Mouse (Mus musculus) forebrain, embryonic 11.5 days (tissue): ENCODE measurements at regions not wholly inside any gene's neighbourhood (a gene's known extent, or its start where the extent isn't known, plus 50 kb on each side); places are given as distances from the start of the nearest gene placed in this dataset.

Experiments
- ATAC-seq: fragments of 200-750 bp; cut with Nextera tagmentation; replicated peaks from 2 replicates; pipeline ENCODE4 v1.8.0; 2017; ENCODE audit warnings: moderate TSS enrichment; ENCODE audit not compliant: low FRiP score
- DNase-seq: peaks from one replicate; pipeline ENCODE4 v3.0.0-alpha.2; 2017; ENCODE audit warnings: low spot score
- H3K27ac ChIP-seq: fragments of 300-500 bp; sonication (generic); 2 replicates; pipeline ENCODE4 v1.5.1; 2014; ENCODE audit warnings: low read depth, low read length
- H3K27me3 ChIP-seq: fragments of 300-500 bp; sonication (generic); 2 replicates; pipeline ENCODE4 v1.6.1; 2014; ENCODE audit warnings: mild to moderate bottlenecking, low read length, mixed read lengths; ENCODE audit not compliant: control insufficient read depth, insufficient read depth
- H3K36me3 ChIP-seq: fragments of 300-500 bp; sonication (generic); 2 replicates; pipeline ENCODE4 v1.6.1; 2014; ENCODE audit warnings: mild to moderate bottlenecking, low read length, moderate library complexity, mixed read lengths; ENCODE audit not compliant: control insufficient read depth, insufficient read depth
- H3K4me1 ChIP-seq: fragments of 300-500 bp; sonication (generic); replicated peaks from 2 replicates; pipeline ENCODE4 v1.6.1; 2014; ENCODE audit warnings: low read length, mixed read lengths; ENCODE audit not compliant: control insufficient read depth, insufficient read depth
- H3K4me2 ChIP-seq: fragments of 300-500 bp; sonication (generic); 2 replicates; pipeline ENCODE4 v1.6.1; 2014; ENCODE audit warnings: low read depth, mild to moderate bottlenecking, low read length, moderate library complexity, mixed read lengths; ENCODE audit not compliant: severe bottlenecking
- H3K4me3 ChIP-seq: fragments of 300-500 bp; sonication (generic); 2 replicates; pipeline ENCODE4 v1.5.1; 2014; ENCODE audit warnings: low read depth, low read length
- H3K9ac ChIP-seq: fragments of 300-500 bp; sonication (generic); 2 replicates; pipeline ENCODE4 v1.6.1; 2014; ENCODE audit warnings: low read length
- H3K9me3 ChIP-seq: fragments of 300-500 bp; sonication (generic); 2 replicates; pipeline ENCODE4 v1.6.1; 2016; ENCODE audit warnings: low read length, mixed read lengths; ENCODE audit not compliant: control insufficient read depth
- WGBS: fragments of 180-500 bp; shearing (Covaris S2); extraction: QIAGEN DNeasy Blood & Tissue Kit; methylation state at CpG from one replicate; pipeline ENCODE4 v1.1.7; 2014; 5-methylcytosine and 5-hydroxymethylcytosine counted together

- no peaks in the 10 kb centered on the region for H3K27me3 ChIP-seq
- ATAC-seq (no peak), DNase-seq (no peak)
- H3K4me2 ChIP-seq: no peak overlapping the region
- no peaks in the 10 kb centered on the region; the same call in 1 of the 2 replicates for H3K4me1 ChIP-seq
- 90% methylated on average over 5 of the region's 5 CpGs for WGBS
- H3K9me3 ChIP-seq: no peaks in the 10 kb centered on the region
- H3K4me3 ChIP-seq: no peak overlapping the region
- H3K36me3 ChIP-seq: no peaks in the 10 kb centered on the region
- no peak overlapping the region for H3K9ac ChIP-seq
- no peak overlapping the region for H3K27ac ChIP-seq
These were observed 147.9 kb downstream of the Pmp22 start for GRCm38 (mm10) chr11:63276641-63277040.

GRCm38 (mm10) chr11:63281839-63282238 lies 153.1 kb downstream of the Pmp22 start:
- ATAC-seq (no peak), DNase-seq (no peak)
- Histone ChIP-seq H3K9me3 (no peaks in the 10 kb centered on the region), H3K4me2 (no peak overlapping the region), H3K4me1 (no peaks in the 10 kb centered on the region), H3K36me3 (no peaks in the 10 kb centered on the region), H3K27ac (no peak overlapping the region), H3K4me3 (no peak overlapping the region), H3K9ac (no peak overlapping the region), H3K27me3 (no peaks in the 10 kb centered on the region)
- 91% methylated on average over 5 of the region's 5 CpGs for WGBS

GRCm38 (mm10) chr11:63282541-63282940 lies 153.8 kb downstream of the Pmp22 start:
- Histone ChIP-seq H3K4me1 (no peaks in the 10 kb centered on the region), H3K4me2 (no peak overlapping the region), H3K9ac (no peak overlapping the region), H3K36me3 (no peaks in the 10 kb centered on the region), H3K27ac (no peak overlapping the region), H3K9me3 (no peaks in the 10 kb centered on the region), H3K4me3 (no peak overlapping the region), H3K27me3 (no peaks in the 10 kb centered on the region)
- 91% methylated on average over 10 of the region's 10 CpGs for WGBS
- no peak for ATAC-seq
- DNase-seq: no peak

GRCm38 (mm10) chr11:63286026-63286425 lies 157.2 kb downstream of the Pmp22 start:
- H3K4me1 ChIP-seq: no peaks in the 10 kb centered on the region
- H3K27ac ChIP-seq: no peak overlapping the region
- no peak for ATAC-seq
- DNase-seq: no peak
- H3K9me3 ChIP-seq: no peaks in the 10 kb centered on the region
- no peak overlapping the region for H3K4me3 ChIP-seq
- no peak overlapping the region for H3K4me2 ChIP-seq
- WGBS: 81% methylated on average over 2 of the region's 2 CpGs
- H3K27me3 ChIP-seq: no peaks in the 10 kb centered on the region
- no peaks in the 10 kb centered on the region for H3K36me3 ChIP-seq
- no peak overlapping the region for H3K9ac ChIP-seq

- Histone ChIP-seq H3K9me3 (no peaks in the 10 kb centered on the region), H3K27me3 (no peaks in the 10 kb centered on the region), H3K9ac (no peak overlapping the region), H3K27ac (no peak overlapping the region), H3K4me2 (no peak overlapping the region), H3K36me3 (no peaks in the 10 kb centered on the region), H3K4me3 (no peak overlapping the region), H3K4me1 (no peaks in the 10 kb centered on the region)
- ATAC-seq (no peak), DNase-seq (no peak)
- WGBS: 52% methylated on average over 2 of the region's 2 CpGs
These were observed 159.0 kb downstream of the Pmp22 start for GRCm38 (mm10) chr11:63287766-63288165.

GRCm38 (mm10) chr11:63290618-63291017 lies 161.8 kb downstream of the Pmp22 start:
- H3K9ac ChIP-seq: no peak overlapping the region
- no peak for ATAC-seq
- H3K4me2 ChIP-seq: no peak overlapping the region
- WGBS: 94% methylated on average over 13 of the region's 13 CpGs
- no peak overlapping the region for H3K4me3 ChIP-seq
- H3K27ac ChIP-seq: no peak overlapping the region
- H3K36me3 ChIP-seq: no peaks in the 10 kb centered on the region
- no peak for DNase-seq
- no peaks in the 10 kb centered on the region for H3K9me3 ChIP-seq
- H3K4me1 ChIP-seq: no peaks in the 10 kb centered on the region
- H3K27me3 ChIP-seq: no peaks in the 10 kb centered on the region

GRCm38 (mm10) chr11:63293485-63293884 lies 164.7 kb downstream of the Pmp22 start:
- DNase-seq: no peak
- Histone ChIP-seq H3K4me3 (no peak overlapping the region), H3K4me2 (no peak overlapping the region), H3K9ac (no peak overlapping the region), H3K27ac (no peak overlapping the region), H3K4me1 (no peaks in the 10 kb centered on the region), H3K36me3 (no peaks in the 10 kb centered on the region), H3K9me3 (no peaks in the 10 kb centered on the region), H3K27me3 (no peaks in the 10 kb centered on the region)
- 83% methylated on average over 4 of the region's 4 CpGs for WGBS
- no peak for ATAC-seq

- Histone ChIP-seq H3K27me3 (no peaks in the 10 kb centered on the region), H3K9me3 (no peaks in the 10 kb centered on the region), H3K36me3 (no peaks in the 10 kb centered on the region), H3K9ac (no peak overlapping the region), H3K4me3 (no peak overlapping the region), H3K4me1 (peaks cover 6% of the 10 kb centered on the region; the same call in 1 of the 2 replicates), H3K4me2 (no peak overlapping the region), H3K27ac (no peak overlapping the region)
- ATAC-seq: no peak
- DNase-seq: no peak
- WGBS: 70% methylated on average over 3 of the region's 3 CpGs
These were observed 165.7 kb downstream of the Pmp22 start for GRCm38 (mm10) chr11:63294476-63294875.

- WGBS: 90% methylated on average over 3 of the region's 3 CpGs
- Histone ChIP-seq H3K27ac (no peak overlapping the region), H3K9ac (no peak overlapping the region), H3K4me3 (no peak overlapping the region), H3K4me1 (peaks cover 12% of the 10 kb centered on the region; the same call in 1 of the 2 replicates), H3K27me3 (no peaks in the 10 kb centered on the region), H3K9me3 (no peaks in the 10 kb centered on the region), H3K36me3 (no peaks in the 10 kb centered on the region), H3K4me2 (no peak overlapping the region)
- ATAC-seq (no peak), DNase-seq (no peak)
These were observed 167.7 kb downstream of the Pmp22 start for GRCm38 (mm10) chr11:63296476-63296875.
